Mouse (Mus musculus) liver, adult 2 months (tissue): ENCODE measurements at regions not wholly inside any gene's neighbourhood (a gene's known extent, or its start where the extent isn't known, plus 50 kb on each side); places are given as distances from the start of the nearest gene placed in this dataset.

ENCODE experiments used
- CTCF ChIP-seq: fragments of 200-500 bp; IDR thresholded peaks from 2 replicates; pipeline ENCODE4 v1.5.1; 2011; ENCODE audit warnings: low read depth, low read length, control low read depth
- POLR2A ChIP-seq: fragments of 200-500 bp; IDR thresholded peaks from 2 replicates; pipeline ENCODE4 v1.6.1; 2011; ENCODE audit warnings: low read length, control low read depth; ENCODE audit not compliant: insufficient read depth; ENCODE audit errors: extremely low read depth

GRCm38 (mm10) chr10:92242714-92243440, 479.3 kb downstream of the Nedd1 start:
- no peak for TF ChIP-seq POLR2A
- no peak for TF ChIP-seq CTCF
